Mouse (Mus musculus): ENCODE data around the gene Il34.

Gene Il34

GRCm38 (mm10) chr8:110726893-110727292, 78.8 kb downstream of the Il34 start:
- DNase-seq = peak; percentile 82

- DNase-seq = peak; percentile 28
Observed at GRCm38 (mm10) chr8:110725084-110725838, 80.5 kb downstream of the Il34 start.

- DNase-seq = no peak
Observed at GRCm38 (mm10) chr8:110724493-110724892, 81.2 kb downstream of the Il34 start.

GRCm38 (mm10) chr8:110722414-110723011, 83.2 kb downstream of the Il34 start:
- DNase-seq = no peak

- peak; percentile 57 for DNase-seq
Observed at GRCm38 (mm10) chr8:110721606-110722413, 83.9 kb downstream of the Il34 start.

GRCm38 (mm10) chr8:110720685-110721598, 84.8 kb downstream of the Il34 start, which contains the start of gene Mtss1l:
Gene Mtss1l (plus strand): TSS chr8:110721476.
- DNase-seq = peak; percentile 96

- DNase-seq = no peak
Observed at GRCm38 (mm10) chr8:110719898-110720653, 85.6 kb downstream of the Il34 start.

- peak; percentile 33 for DNase-seq
Observed at GRCm38 (mm10) chr8:110718969-110719670, 86.6 kb downstream of the Il34 start.

GRCm38 (mm10) chr8:110718209-110718968, 87.3 kb downstream of the Il34 start:
- DNase-seq = no peak

GRCm38 (mm10) chr8:110717131-110717530, 88.6 kb downstream of the Il34 start:
- no peak for DNase-seq

GRCm38 (mm10) chr8:110716075-110716474, 89.6 kb downstream of the Il34 start:
- peak; percentile 24 for DNase-seq

GRCm38 (mm10) chr8:110714827-110715519, 90.8 kb downstream of the Il34 start:
- no peak for DNase-seq

- no peak for DNase-seq
Observed at GRCm38 (mm10) chr8:110713073-110713472, 92.7 kb downstream of the Il34 start.

GRCm38 (mm10) chr8:110711271-110711934, 94.3 kb downstream of the Il34 start:
- no peak for DNase-seq

GRCm38 (mm10) chr8:110710593-110710992, 95.1 kb downstream of the Il34 start:
- no peak for DNase-seq

- no peak for DNase-seq
Observed at GRCm38 (mm10) chr8:110708429-110708828, 97.3 kb downstream of the Il34 start.

- no peak for DNase-seq
Observed at GRCm38 (mm10) chr8:110706288-110706870, 99.3 kb downstream of the Il34 start.
